Mouse (Mus musculus): ENCODE data around the gene Oxsm. TPM values are rescaled to one million over a fixed set of nuclear protein-coding genes. Genes with fewer than 3 reads are reported as not detected.

Oxsm gene
- polyA plus RNA-seq, 1 experiment from 2014 or later, result 2.4 TPM

DNA sequence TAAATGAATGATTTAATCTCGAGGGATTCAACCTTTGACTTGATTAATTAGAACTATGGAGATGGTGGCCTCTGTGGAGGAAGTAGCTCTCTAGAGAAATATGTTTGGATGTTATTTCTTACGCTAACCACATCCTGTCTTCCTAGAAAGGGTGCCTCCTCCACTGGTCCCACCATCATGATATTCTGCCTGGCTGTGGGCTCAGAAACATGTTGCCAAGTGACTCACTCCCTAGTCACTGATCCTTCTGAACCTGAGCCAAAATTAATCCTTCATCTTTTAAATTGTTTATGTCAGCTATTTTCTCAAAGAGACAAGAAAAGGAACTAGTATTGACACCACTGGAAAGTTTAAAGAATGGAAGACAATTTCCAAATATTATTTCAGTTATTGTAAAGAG is 6.6 kb upstream of the Oxsm start:
- no peak for ATAC-seq (ENCODE audit: insufficient read depth, low FRiP score, low read depth)
- WGBS, result 34% methylated on average over 2 of the region's 2 CpGs
- no peaks in the 10 kb centered on the region for H3K4me1 ChIP-seq
- H3K9ac ChIP-seq, result no peak overlapping the region
- no peak overlapping the region for H3K4me3 ChIP-seq (replicated peaks)
- H3K36me3 ChIP-seq, result peaks cover 3% of the 10 kb centered on the region; the same call in 1 of the 2 replicates
- no peaks in the 10 kb centered on the region for H3K9me3 ChIP-seq
- H3K27ac ChIP-seq, result no peak overlapping the region
- H3K27me3 ChIP-seq (replicated peaks), result no peaks in the 10 kb centered on the region
- H3K4me2 ChIP-seq, result no peak overlapping the region

DNA sequence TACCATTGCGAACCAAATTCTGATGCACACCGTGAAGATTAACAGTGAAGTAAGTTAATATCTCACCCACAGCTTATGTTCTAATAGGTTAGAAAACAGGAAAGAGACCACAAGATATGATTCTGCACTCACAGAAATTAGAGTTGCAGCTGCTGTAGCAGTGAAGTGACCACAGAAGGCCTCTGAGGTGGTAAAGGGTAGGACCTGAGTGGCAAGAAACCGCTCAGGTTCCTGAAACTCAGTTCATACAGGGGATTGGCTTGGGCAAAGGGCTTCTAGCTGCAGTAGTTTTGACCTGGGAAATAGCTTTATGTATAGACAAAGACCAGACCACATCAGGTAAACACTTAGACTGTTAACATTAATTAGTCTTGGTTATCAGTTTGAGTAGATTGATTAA is 6.1 kb upstream of the Oxsm start:
- H3K9me3 ChIP-seq, result no peaks in the 10 kb centered on the region
- H3K36me3 ChIP-seq, result peaks cover 3% of the 10 kb centered on the region; the same call in 1 of the 2 replicates
- no peak overlapping the region for H3K4me2 ChIP-seq
- H3K27me3 ChIP-seq (replicated peaks), result no peaks in the 10 kb centered on the region
- no peaks in the 10 kb centered on the region for H3K4me1 ChIP-seq
- H3K27ac ChIP-seq, result no peak overlapping the region
- H3K4me3 ChIP-seq (replicated peaks), result no peak overlapping the region
- ATAC-seq (ENCODE audit: insufficient read depth, low FRiP score, low read depth), result no peak
- WGBS, result 86% methylated on average over 3 of the region's 3 CpGs
- H3K9ac ChIP-seq, result no peak overlapping the region

DNA sequence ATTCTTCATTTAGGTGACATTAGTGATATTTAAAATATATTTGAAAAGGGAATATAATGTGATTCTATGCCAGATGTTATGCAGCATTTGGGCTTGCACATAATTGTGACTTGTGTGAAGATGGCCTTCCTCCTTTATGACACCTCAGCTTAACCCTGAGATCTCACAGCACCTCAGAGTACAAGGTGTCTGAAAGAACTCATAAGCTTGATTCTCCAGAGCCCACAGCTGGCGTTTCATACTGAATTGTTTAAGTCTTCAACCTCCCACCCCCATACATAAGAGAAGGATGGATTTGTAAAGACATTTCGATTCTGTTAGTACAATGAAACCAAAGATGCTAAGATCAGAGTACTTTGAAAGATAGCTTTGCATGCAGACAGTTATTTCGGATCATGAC is 491 bp upstream of the Oxsm start:
- Histone ChIP-seq H3K4me3 (replicated peaks) (peak overlapping the region; percentile 75), H3K4me1 (no peaks in the 10 kb centered on the region), H3K4me2 (peak overlapping the region; percentile 58), H3K9ac (peak overlapping the region; percentile 92; the same call in 1 of the 2 replicates), H3K27me3 (replicated peaks) (no peaks in the 10 kb centered on the region), H3K27ac (no peak overlapping the region), H3K36me3 (no peaks in the 10 kb centered on the region), H3K9me3 (no peaks in the 10 kb centered on the region)
- WGBS, result 68% methylated on average over 3 of the region's 3 CpGs
- ATAC-seq (ENCODE audit: insufficient read depth, low FRiP score, low read depth), result no peak

DNA sequence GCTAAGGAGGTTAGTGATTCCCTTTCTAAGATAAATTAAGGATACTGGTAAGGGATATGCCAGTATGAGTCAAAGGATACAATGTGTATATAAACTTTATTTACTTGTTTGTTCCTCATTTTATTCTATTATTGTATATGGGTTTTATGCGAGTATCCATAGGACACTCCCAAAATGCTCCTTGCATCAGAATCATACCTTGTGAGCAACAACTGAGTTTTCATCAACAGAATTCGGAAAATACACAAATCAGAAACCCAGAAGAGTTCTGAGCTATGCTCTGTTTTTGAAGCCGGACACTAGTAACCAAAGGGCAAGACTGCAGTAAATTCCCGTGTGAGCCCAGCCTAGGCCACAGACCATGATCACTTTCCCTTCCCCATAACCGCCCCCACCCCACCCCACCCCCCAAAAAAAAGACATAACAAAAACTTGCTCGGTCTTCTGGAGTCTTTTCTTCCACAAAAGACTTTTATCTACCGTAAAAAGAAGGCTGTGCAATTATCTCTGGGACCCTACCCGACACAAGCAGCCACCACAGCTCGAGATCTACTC is 928 bp downstream of the Oxsm start:
- H3K36me3 ChIP-seq, result no peaks in the 10 kb centered on the region
- peaks cover 3% of the 10 kb centered on the region; the same call in 1 of the 2 replicates for H3K4me1 ChIP-seq
- H3K27ac ChIP-seq, result no peak overlapping the region
- peak overlapping the region; percentile 92; the same call in 1 of the 2 replicates for H3K9ac ChIP-seq
- 12% methylated on average over 9 of the region's 9 CpGs for WGBS
- no peak for ATAC-seq (ENCODE audit: insufficient read depth, low FRiP score, low read depth)
- peak overlapping the region; percentile 58 for H3K4me2 ChIP-seq
- no peaks in the 10 kb centered on the region for H3K27me3 ChIP-seq (replicated peaks)
- H3K9me3 ChIP-seq, result no peaks in the 10 kb centered on the region
- H3K4me3 ChIP-seq (replicated peaks), result peak overlapping the region; percentile 75

DNA sequence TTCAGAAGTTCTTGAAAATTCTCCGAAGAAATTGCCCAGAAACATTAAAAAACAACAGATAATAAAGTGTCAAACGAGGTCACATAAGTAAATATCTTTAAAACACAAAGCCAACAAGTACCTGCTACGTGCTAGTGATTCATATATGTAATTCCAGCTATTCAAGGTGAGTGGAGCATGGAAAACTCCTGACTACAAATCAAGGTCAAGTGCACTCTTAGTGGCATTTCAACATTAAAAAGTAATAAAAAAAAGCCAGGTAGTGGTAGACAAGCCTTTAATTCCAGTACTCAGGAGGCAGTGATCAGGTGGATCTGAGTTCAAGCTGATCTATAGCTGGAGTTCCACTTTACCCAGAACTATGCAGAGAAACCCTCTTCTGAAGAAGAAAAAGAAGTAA is 1.5 kb downstream of the Oxsm start:
- 71% methylated on average over 3 of the region's 3 CpGs for WGBS
- ATAC-seq (ENCODE audit: insufficient read depth, low FRiP score, low read depth), result no peak
- no peaks in the 10 kb centered on the region for H3K36me3 ChIP-seq
- no peak overlapping the region for H3K4me3 ChIP-seq (replicated peaks)
- no peak overlapping the region for H3K27ac ChIP-seq
- no peak overlapping the region for H3K9ac ChIP-seq
- H3K27me3 ChIP-seq (replicated peaks), result no peaks in the 10 kb centered on the region
- H3K9me3 ChIP-seq, result no peaks in the 10 kb centered on the region
- H3K4me2 ChIP-seq, result peak overlapping the region; percentile 58; the same call in 1 of the 2 replicates
- H3K4me1 ChIP-seq, result peaks cover 3% of the 10 kb centered on the region; the same call in 1 of the 2 replicates

DNA sequence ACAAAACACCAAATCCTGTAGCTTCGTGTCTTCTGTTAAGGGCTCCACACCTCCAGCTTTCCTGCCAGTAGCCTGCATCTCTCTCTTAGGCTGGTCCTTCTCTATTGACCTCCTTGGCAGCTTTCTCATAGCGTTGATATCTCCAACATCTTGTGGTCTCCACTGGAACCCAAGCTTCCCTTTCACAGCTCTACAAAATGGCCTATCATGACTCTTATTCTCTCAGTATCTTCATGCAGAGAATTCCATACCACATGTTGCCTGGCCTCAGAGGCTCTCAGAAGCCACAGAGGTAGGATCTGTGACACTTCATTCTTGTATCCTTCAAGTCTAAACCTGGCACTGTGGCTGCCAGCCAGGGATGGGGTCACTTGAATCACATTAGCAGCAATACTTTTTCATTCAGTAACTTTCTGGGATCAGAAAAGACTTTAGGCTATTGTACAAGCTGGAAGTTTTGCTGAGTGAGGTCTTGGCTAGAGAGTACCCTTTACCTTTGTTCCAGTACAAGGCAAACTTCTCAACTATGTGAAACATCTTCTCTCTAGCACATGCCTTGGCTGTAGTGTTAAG is 3.2 kb downstream of the Oxsm start:
- Histone ChIP-seq H3K9me3 (no peaks in the 10 kb centered on the region), H3K4me2 (no peak overlapping the region), H3K27me3 (replicated peaks) (no peaks in the 10 kb centered on the region), H3K36me3 (no peaks in the 10 kb centered on the region), H3K4me3 (replicated peaks) (no peak overlapping the region), H3K27ac (no peak overlapping the region), H3K4me1 (peaks cover 5% of the 10 kb centered on the region; the same call in 1 of the 2 replicates), H3K9ac (no peak overlapping the region)
- no peak for ATAC-seq (ENCODE audit: insufficient read depth, low FRiP score, low read depth)
- WGBS, result 84% methylated on average over 2 of the region's 2 CpGs

DNA sequence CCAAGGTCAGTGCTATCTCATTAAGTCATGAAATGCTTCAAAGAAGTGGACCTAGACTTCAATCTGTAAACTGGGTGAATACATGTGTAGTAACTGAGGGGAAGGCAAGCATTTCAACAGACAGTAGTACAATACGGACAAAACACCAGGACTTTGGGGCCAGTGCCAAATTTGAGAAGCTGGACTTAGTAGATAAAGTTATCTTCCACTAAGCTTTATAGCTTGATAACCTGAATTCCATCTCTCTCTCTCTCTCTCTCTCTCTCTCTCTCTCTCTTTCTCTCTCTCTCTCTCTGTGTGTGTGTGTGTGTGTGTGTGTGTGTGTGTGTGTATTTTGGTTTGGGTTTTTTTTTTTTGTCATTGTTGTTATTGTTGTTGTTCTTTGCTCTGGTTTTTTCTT is 4.5 kb downstream of the Oxsm start:
- Histone ChIP-seq H3K27me3 (replicated peaks) (no peaks in the 10 kb centered on the region), H3K4me2 (no peak overlapping the region), H3K36me3 (no peaks in the 10 kb centered on the region), H3K27ac (no peak overlapping the region), H3K9ac (no peak overlapping the region), H3K4me1 (peaks cover 5% of the 10 kb centered on the region; the same call in 1 of the 2 replicates), H3K9me3 (no peaks in the 10 kb centered on the region), H3K4me3 (replicated peaks) (no peak overlapping the region)
- no peak for ATAC-seq (ENCODE audit: insufficient read depth, low FRiP score, low read depth)
- 55% methylated on average over 1 of the region's 1 CpGs for WGBS

DNA sequence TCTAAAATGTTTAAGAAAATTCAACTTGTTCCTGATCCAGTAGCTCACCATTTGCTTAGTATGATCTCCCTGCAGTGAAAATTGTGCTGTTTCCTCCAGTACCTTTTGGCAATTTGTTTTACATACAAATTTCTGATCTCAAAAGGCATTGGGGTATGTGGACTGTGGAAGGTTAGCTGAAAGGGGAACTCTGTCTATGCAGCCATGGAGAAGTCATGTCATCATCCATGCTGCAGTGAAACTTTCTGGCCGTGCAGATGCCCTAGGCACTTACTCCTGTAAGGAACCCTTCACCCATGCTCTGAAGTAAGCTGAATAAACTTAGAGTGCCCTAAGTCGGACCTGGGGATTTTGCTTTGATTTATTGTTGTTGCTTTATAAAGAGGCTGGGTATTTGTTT is 5.2 kb downstream of the Oxsm start:
- Histone ChIP-seq H3K4me3 (replicated peaks) (no peak overlapping the region), H3K9ac (no peak overlapping the region), H3K4me2 (peak overlapping the region; percentile 66; the same call in 1 of the 2 replicates), H3K4me1 (peaks cover 5% of the 10 kb centered on the region; the same call in 1 of the 2 replicates), H3K27me3 (replicated peaks) (no peaks in the 10 kb centered on the region), H3K36me3 (no peaks in the 10 kb centered on the region), H3K27ac (no peak overlapping the region), H3K9me3 (no peaks in the 10 kb centered on the region)
- 47% methylated on average over 2 of the region's 2 CpGs for WGBS
- ATAC-seq (ENCODE audit: insufficient read depth, low FRiP score, low read depth), result no peak

DNA sequence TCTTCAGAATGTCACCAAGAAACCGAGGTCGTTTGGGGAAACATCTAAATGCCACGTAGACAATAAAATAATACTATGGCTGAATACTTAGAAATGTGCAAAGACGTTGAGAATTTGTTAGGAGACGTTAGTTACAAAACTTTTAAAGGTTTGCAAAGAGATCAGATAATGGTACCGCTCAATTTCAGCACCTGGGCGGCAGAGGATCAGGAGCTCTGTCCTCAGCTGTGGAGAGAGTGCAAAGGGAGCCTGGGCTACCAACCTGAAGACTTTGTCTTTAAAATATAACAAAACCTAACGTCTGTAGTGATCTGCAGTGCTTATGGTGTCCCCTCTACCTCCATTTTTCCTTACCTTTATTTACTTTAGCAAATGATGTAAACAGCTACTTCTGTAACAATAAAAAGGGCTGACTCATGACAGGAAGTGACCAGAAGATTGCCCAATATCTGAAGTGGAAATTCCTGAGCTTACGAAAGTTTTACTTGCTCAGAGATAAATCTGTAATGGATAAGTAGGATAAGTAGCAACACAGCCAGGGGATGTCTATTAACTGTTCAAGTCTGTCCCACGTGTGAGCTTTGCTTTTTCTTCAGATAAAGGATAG is 5.9 kb downstream of the Oxsm start:
- Histone ChIP-seq H3K4me2 (peak overlapping the region; percentile 66), H3K4me1 (peaks cover 5% of the 10 kb centered on the region; the same call in 1 of the 2 replicates), H3K36me3 (no peaks in the 10 kb centered on the region), H3K9me3 (no peaks in the 10 kb centered on the region), H3K27ac (peak overlapping the region; percentile 88), H3K9ac (peak overlapping the region; percentile 36; the same call in 1 of the 2 replicates), H3K4me3 (replicated peaks) (peak overlapping the region; percentile 61), H3K27me3 (replicated peaks) (no peaks in the 10 kb centered on the region)
- WGBS, result 12% methylated on average over 10 of the region's 10 CpGs
- no peak for ATAC-seq (ENCODE audit: insufficient read depth, low FRiP score, low read depth)

DNA sequence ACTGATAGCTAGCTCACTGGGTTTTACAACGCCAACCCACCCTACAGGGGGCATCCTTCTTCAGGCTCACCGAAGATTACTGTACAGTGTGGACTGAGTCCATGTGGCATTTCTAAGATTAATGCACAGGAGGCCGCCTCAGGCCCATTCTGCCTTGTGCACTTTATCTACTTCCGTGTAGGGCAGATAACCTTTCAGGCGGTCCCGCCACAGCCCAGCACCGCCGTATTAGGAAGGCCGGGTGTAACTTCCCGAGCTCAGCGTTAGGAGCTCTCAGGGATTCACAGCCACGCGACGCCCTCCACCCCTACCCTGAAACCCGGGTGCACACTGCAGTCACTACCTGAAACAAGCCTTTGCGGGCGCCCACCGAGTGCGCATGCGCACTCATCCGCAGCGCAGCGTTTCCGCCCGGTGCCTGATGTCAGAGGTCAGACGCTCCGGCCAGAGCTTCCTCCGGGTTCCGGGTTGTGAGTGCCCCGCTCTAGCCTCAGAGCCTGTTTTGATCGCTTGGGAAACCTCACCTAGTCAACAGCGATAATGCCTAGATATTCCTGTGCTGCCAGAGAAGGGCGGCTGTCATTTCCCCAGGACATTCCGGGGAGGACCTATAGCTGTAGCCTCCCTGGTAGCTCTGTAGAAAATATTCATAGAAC is 6.5 kb downstream of the Oxsm start:
- peak overlapping the region; percentile 88 for H3K27ac ChIP-seq
- peak overlapping the region; percentile 36; the same call in 1 of the 2 replicates for H3K9ac ChIP-seq
- no peaks in the 10 kb centered on the region for H3K36me3 ChIP-seq
- ATAC-seq (ENCODE audit: insufficient read depth, low FRiP score, low read depth), result peak; percentile 93
- peak overlapping the region; percentile 66 for H3K4me2 ChIP-seq
- peak overlapping the region; percentile 61 for H3K4me3 ChIP-seq (replicated peaks)
- 4% methylated on average over 34 of the region's 34 CpGs for WGBS
- no peaks in the 10 kb centered on the region for H3K27me3 ChIP-seq (replicated peaks)
- peaks cover 5% of the 10 kb centered on the region; the same call in 1 of the 2 replicates for H3K4me1 ChIP-seq
- no peaks in the 10 kb centered on the region for H3K9me3 ChIP-seq

DNA sequence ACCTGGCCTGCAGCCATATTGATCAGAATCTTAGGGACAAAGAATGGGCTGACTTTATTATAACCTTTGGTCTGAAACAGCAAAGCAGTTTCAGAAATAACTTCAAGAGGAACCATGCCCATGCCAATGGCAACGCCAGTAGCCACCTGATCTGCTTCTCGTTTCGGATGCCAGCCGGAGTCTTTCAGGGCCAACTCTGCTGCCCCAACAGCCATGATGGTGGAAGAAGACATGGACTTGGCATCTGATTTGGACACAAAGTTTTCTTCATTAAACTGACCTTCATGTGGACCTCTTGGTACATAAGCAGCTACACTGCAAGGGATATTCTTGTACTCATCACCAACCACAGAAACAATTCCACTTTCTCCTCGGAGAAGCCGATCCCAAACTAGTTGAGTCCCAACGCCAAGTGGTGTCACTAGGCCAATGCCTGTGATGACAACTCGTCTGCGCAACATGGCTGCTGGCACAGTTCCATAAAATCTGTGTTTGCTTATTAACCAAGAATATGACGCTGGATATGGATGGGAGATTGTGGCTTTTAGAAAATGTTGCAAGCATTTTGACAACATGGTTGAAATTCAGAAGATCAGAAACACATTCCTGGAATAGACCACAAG is 7.3 kb downstream of the Oxsm start:
- ATAC-seq (ENCODE audit: insufficient read depth, low FRiP score, low read depth), result no peak
- WGBS, result 95% methylated on average over 10 of the region's 10 CpGs
- peak overlapping the region; percentile 66 for H3K4me2 ChIP-seq
- H3K27me3 ChIP-seq (replicated peaks), result no peaks in the 10 kb centered on the region
- no peak overlapping the region for H3K9ac ChIP-seq
- H3K4me1 ChIP-seq, result peaks cover 5% of the 10 kb centered on the region; the same call in 1 of the 2 replicates
- peak overlapping the region; percentile 61 for H3K4me3 ChIP-seq (replicated peaks)
- peak overlapping the region; percentile 88; the same call in 1 of the 2 replicates for H3K27ac ChIP-seq
- no peaks in the 10 kb centered on the region for H3K36me3 ChIP-seq
- H3K9me3 ChIP-seq, result no peaks in the 10 kb centered on the region
